Mouse (Mus musculus) layer of hippocampus, postnatal 25 days (tissue): ENCODE measurements around the gene Lmtk3. TPM values are rescaled to one million over a fixed set of nuclear protein-coding genes. Genes with fewer than 3 reads are reported as not detected.

Experiments
- DNase-seq, 2 experiments: peaks; one replicate each; pipeline ENCODE4 v3.0.0; 2022; ENCODE audit warnings: mixed read lengths in 2 of 2, low spot score in 1 of 2; ENCODE audit errors: extremely low spot score in 1 of 2
- total RNA-seq, 2 experiments: library from RNA; stranded (reverse); gene quantifications; 2 replicates each; pipeline ENCODE4 v1.2.3; 2021

Lmtk3 gene
- total RNA-seq = 100 to 1,000 TPM; 256 to 314 TPM

- peak; percentile 63 to 70 for DNase-seq
Measured at GRCm38 (mm10) chr7:45783511-45784091, at the start of gene Lmtk3. Gene Lmtk3 (plus strand): TSS chr7:45783738.

GRCm38 (mm10) chr7:45739162-45739763 lies 44.3 kb upstream of the Lmtk3 start:
- peak; percentile 76 to 96 for DNase-seq

- no peak for DNase-seq
Measured at GRCm38 (mm10) chr7:45739820-45740219, 43.7 kb upstream of the Lmtk3 start.

- DNase-seq = no peak
Measured at GRCm38 (mm10) chr7:45741308-45741707, 42.2 kb upstream of the Lmtk3 start.

DNA sequence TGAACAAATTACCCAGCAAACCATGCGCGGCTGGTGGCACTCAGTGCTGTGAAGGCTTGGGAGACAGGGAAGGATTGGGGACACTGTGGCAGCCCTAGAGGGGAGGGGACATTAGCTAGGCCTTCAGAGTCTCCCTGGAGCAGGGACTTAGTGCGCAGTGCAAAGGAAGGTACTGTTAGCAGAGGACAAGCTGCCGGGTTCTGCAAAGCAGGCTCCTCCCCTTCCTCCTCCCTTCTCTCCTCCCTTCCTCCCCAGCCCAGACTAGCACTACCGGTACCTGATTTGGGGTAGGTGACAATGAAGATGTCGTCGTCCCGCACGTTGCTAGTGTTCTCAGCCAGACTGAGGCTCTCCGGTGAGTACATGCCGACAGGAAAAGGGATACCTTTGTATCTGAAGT lies 41.8 kb upstream of the Lmtk3 start:
- no peak for DNase-seq

- DNase-seq = peak; percentile 51 to 66
Measured at GRCm38 (mm10) chr7:45742338-45742737, 41.2 kb upstream of the Lmtk3 start.

DNA sequence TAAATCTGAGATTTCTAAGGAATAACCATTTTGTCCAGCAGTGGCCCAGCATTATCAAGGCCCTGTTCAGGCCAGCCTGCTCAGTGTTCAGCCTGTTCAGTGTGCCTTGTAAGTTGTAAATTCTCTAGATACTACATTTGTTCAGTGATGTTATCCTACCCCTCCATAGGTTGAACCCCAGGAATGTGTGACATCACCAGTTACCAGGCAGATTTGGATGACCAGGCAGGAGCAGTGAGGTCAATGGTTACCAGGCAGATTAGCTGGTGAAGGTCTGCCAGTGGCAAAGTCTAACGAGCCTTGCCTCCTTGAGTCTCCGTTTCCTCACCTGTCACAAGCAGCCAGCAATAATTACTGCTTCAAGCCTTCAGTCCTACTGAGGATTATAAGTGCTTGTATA lies 39.2 kb upstream of the Lmtk3 start:
- DNase-seq = peak; percentile 49 to 62

DNA sequence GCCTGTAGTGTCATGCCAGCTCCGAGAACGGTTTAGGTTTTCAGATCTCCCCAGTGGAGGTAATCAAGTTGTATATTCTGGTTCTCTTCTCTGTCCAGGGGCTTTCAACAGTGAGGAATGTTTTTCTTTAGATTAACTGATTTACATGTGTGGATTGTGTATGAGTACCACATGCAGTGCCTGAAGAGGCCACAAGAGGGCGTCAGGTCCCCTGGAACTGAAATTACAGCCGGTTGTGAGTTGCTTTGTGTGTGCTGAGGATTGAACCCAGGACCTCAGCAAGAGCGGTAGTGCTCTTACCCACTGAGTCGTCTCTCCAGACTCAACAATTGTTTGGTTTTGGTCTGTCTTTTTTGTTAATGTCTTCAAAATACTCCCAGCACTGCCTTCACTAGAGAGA lies 37.0 kb upstream of the Lmtk3 start:
- no peak for DNase-seq

GRCm38 (mm10) chr7:45747450-45747849 lies 36.1 kb upstream of the Lmtk3 start:
- DNase-seq = no peak

DNA sequence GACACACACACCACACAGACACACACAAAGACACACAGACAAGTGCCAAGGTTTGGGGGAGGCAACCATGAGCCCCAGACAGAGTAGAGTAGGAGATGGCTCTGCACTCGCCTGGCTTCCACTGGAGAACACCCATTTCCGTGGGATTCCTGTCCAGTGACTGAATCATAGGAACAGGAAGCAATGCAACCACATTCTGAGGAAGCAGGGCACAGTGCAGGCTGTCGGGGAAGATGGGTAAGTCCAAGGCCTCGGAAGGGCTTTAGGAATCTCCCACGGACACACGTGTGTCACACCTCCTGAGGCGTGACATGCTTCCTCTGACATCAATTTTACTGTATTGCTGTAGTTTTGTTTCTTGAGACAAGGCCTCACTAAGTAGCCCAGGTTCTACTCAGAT lies 35.4 kb upstream of the Lmtk3 start:
- no peak for DNase-seq

GRCm38 (mm10) chr7:45749401-45749800 lies 34.1 kb upstream of the Lmtk3 start:
- no peak for DNase-seq

DNA sequence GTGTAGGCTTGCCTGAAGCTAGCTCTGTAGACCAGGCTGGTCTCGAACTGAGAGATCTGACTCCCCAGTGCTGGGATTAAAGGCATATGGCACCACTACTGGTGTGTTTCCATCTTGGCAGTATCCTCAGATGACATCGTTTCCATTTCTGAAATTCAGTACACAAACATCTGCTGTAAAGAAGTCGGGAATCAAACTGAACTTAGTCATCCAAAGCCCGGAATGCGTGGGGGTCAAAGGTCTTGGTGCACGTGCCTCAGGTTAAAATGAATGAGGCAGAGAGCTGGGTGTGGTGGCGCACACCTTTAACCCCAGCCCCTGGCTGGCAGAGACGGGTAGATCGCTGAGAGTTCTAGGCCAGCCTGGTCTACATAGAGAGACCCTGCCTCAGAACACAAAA lies 33.4 kb upstream of the Lmtk3 start:
- no peak for DNase-seq

DNA sequence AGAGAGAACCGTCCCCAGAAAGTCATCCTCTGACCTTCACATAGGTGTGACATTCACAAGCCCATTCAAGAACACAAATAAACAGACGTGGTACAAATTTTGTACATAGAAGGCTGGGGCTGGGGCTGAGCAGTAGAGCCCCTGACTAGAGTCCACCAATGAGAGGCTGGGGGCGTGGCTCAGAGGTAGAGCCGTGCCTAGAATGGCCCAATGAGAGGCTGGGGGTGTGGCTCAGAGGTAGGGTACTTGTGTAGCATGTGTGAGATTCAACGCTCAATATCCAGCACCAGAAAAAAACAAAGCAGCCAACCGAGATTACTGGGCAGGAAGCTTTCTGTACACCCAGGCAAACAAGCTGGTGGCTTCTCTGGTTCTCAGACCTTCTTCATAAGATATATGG lies 27.8 kb upstream of the Lmtk3 start:
- no peak for DNase-seq

GRCm38 (mm10) chr7:45759400-45759799 lies 24.1 kb upstream of the Lmtk3 start:
- DNase-seq = no peak

DNA sequence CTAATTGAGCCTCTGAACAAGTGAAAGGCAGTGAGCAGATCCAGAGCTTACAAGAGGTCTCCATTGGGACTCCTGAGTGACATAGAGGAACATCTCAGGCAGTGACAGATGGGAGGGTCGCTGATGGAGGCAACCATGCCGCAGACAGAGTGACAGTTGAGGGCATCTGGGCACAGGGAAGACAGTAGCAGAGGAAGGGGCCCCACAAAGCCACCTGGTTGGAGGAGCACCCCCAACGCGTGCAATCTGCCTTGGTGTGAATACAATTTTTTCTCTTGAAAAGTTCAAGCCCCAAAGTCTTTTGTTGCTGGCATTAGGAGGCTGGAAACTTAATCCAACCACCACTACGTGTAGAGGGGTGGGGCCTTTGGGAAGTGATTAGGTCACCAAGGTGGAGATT lies 23.4 kb upstream of the Lmtk3 start:
- DNase-seq = no peak

GRCm38 (mm10) chr7:45765995-45766394 lies 17.5 kb upstream of the Lmtk3 start:
- DNase-seq = no peak

- no peak for DNase-seq
Measured at GRCm38 (mm10) chr7:45766764-45767163, 16.8 kb upstream of the Lmtk3 start.

GRCm38 (mm10) chr7:45767500-45767899 lies 16.0 kb upstream of the Lmtk3 start:
- DNase-seq = no peak

- no peak for DNase-seq
Measured at GRCm38 (mm10) chr7:45770427-45771082, 13.0 kb upstream of the Lmtk3 start.

DNA sequence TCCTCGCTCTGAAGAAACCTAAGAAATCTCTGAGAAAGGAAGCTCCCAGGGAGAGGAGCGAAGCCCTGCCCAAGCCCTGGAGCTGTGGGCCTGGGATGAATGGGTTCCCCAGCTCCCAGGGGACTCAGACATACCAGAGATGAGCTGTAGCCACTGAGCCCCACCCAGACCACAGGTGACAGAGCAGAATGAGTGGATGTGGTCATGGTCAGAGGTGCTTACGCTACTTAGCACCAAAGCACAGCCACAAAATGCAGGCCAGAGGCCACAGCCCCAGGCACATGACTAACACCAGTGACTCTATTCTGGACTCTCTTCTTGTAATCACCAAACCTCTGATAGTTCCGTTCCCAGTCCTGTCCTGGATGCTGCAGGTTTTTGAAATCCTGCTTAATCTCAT lies 12.4 kb upstream of the Lmtk3 start:
- no peak for DNase-seq

DNA sequence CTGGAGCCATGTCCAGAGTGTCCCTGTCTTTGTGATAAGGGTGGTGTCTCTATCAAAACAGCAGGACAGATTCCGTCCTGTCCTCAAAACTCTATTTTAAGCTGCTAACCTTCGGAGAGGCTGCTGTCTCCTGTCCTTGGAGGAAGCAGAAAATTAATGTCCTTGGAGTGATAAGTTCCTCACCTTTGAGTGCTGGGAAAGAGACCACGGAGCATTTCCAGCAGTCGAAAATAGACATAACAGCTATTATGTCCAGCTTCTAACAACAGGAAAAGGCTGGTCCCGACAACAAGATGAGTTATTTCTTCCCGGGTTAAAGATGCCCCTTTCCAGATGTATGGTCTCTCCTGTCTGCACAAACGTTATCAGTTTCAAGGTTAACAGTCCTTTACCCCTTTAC lies 8.3 kb upstream of the Lmtk3 start:
- no peak for DNase-seq

GRCm38 (mm10) chr7:45779081-45779641 lies 4.4 kb upstream of the Lmtk3 start:
- DNase-seq = no peak
